In genomic region chr6:119321752-119322151, GRCm38 (mm10) we compare ENCODE assay signal across 33 mouse cellular contexts. TPM values are rescaled to one million over a fixed set of nuclear protein-coding genes. Genes with fewer than 3 reads are reported as not detected.
DNase-seq lines count a peak whose midpoint lies in the region; ATAC-seq lines count a peak whose summit lies in the region.
"Had no signal": no experiment of that assay in that cellular context is flagged by ENCODE, and none has a peak within 500 bp of the region (broad histone marks: within the 10 kb centered on the region; RNA-seq: fewer than 3 reads in every experiment).

No protein-coding gene starts in this region.

- peaks cover 13% of the 10 kb centered on the region; the same call in 1 of the 2 replicates for H3K36me3 ChIP-seq in midbrain, embryonic 16.5 days (ENCODE audit: control insufficient read depth, insufficient read depth, low read length)
- H3K36me3 ChIP-seq: forebrain, embryonic 12.5 days; heart, embryonic 10.5 days; heart, embryonic 15.5 days; hindbrain, embryonic 12.5 days; limb, embryonic 10.5 days; limb, embryonic 15.5 days; liver, embryonic 13.5 days; midbrain, embryonic 12.5 days had no signal

- no peaks in the 10 kb centered on the region for H3K9me3 ChIP-seq in midbrain, embryonic 16.5 days (replicated peaks; ENCODE audit: control insufficient read depth, low read length, poor library complexity, severe bottlenecking)
- H3K9me3 ChIP-seq: forebrain, embryonic 12.5 days; heart, embryonic 10.5 days; hindbrain, embryonic 12.5 days; limb, embryonic 10.5 days; limb, embryonic 15.5 days; liver, embryonic 13.5 days; midbrain, embryonic 12.5 days; neural tube, embryonic 15.5 days had no signal

- H3K27me3 ChIP-seq in midbrain, embryonic 16.5 days (ENCODE audit: control insufficient read depth, insufficient read depth, low read depth, low read length): no peaks in the 10 kb centered on the region; the same call in 1 of the 2 replicates

- no peak for ATAC-seq in midbrain, embryonic 16.5 days
- ATAC-seq: inflammation-experienced regulatory T-cells, adult 6 months; lung, postnatal 0 days had no signal

- 81% methylated on average over 7 of the region's 7 CpGs for WGBS in midbrain, embryonic 16.5 days

- no peak overlapping the region for H3K27ac ChIP-seq in midbrain, embryonic 16.5 days (ENCODE audit: low read length)
- H3K27ac ChIP-seq: forebrain, embryonic 12.5 days; heart, embryonic 10.5 days; heart, embryonic 15.5 days; hindbrain, embryonic 12.5 days; layer of hippocampus, adult 2 months; left cerebral cortex, adult 2 months; limb, embryonic 10.5 days; limb, embryonic 15.5 days; liver, embryonic 13.5 days; midbrain, embryonic 12.5 days; neural tube, embryonic 15.5 days had no signal

- H3K9ac ChIP-seq in midbrain, embryonic 16.5 days (ENCODE audit: low read depth, low read length): no peak overlapping the region
- H3K9ac ChIP-seq: forebrain, embryonic 12.5 days; heart, embryonic 15.5 days; hindbrain, embryonic 12.5 days; limb, embryonic 15.5 days; liver, embryonic 13.5 days; midbrain, embryonic 12.5 days; neural tube, embryonic 15.5 days had no signal

- no peak overlapping the region for H3K4me2 ChIP-seq in midbrain, embryonic 16.5 days (ENCODE audit: low read length)
- H3K4me2 ChIP-seq: forebrain, embryonic 12.5 days; heart, embryonic 15.5 days; hindbrain, embryonic 12.5 days; limb, embryonic 15.5 days; liver, embryonic 13.5 days; midbrain, embryonic 12.5 days; neural tube, embryonic 15.5 days had no signal

- peak; percentile 51 to 74 for DNase-seq in cerebellum, postnatal 14 days
- DNase-seq in cerebellum, adult 9-10 months: no peak
- DNase-seq in layer of hippocampus, adult 9-11 months: peak; percentile 72
- DNase-seq in layer of hippocampus, postnatal 25 days (ENCODE audit: extremely low spot score in 1 of 2, low spot score in 1 of 2): no peak
- peak; percentile 79 to 86 for DNase-seq in right cerebral cortex, postnatal 10 days (ENCODE audit: low spot score in 2 of 2)
- no peak for DNase-seq in right cerebral cortex, postnatal 25 days
- peak; percentile 32 for DNase-seq in skeletal muscle tissue, adult 2 months (ENCODE audit: low read depth, low spot score)
- DNase-seq: adrenal gland, postnatal 14 days; cerebellum, adult 8-10 months; gastrocnemius, postnatal 10 days; kidney, adult 11 months; kidney, postnatal 14 days; liver, embryonic 13.5 days; lung, adult 18-20 months; lung, postnatal 4 days; spleen, adult 18-20 months; thymus, postnatal 14 days had no signal

- H3K4me1 ChIP-seq in midbrain, embryonic 16.5 days (ENCODE audit: control insufficient read depth, insufficient read depth, low read length): peaks cover 8% of the 10 kb centered on the region
- H3K4me1 ChIP-seq: heart, embryonic 15.5 days; liver, embryonic 13.5 days had no signal

- H3K4me3 ChIP-seq in midbrain, embryonic 16.5 days (ENCODE audit: low read depth, low read length): no peak overlapping the region
- H3K4me3 ChIP-seq: erythroblast, embryonic 14.5 days; forebrain, embryonic 12.5 days; heart, embryonic 10.5 days; heart, embryonic 15.5 days; hindbrain, embryonic 12.5 days; layer of hippocampus, adult 2 months; left cerebral cortex, adult 2 months; limb, embryonic 10.5 days; limb, embryonic 15.5 days; liver, embryonic 13.5 days; midbrain, embryonic 12.5 days; neural tube, embryonic 15.5 days had no signal

RNA-seq across cellular contexts. Expression of gene Lrtm2, which starts 8.8 kb away (rescaled TPM):
- total RNA-seq in layer of hippocampus, postnatal 25 days (2021): 10 to 100 TPM; 35.6 to 37.4 TPM
- polyA plus RNA-seq in midbrain, embryonic 16.5 days (2015; fragmentation: Nextera tagmentation; extraction: Ambion mirVana): 13.0 and 16.9 TPM in 2 replicates
- total RNA-seq: adrenal gland, postnatal 14 days; MEL had no signal
- polyA plus RNA-seq: erythroblast, embryonic 14.5 days; kidney, embryonic 14.5 days; limb, embryonic 10.5 days; liver, embryonic 13.5 days had no signal

Comparison
In these comparisons a context has a peak if more than half of its experiments do, and no peak if none do; other contexts are left out.
1. DNase-seq: peak in cerebellum, postnatal 14 days (2 of 2), layer of hippocampus, adult 9-11 months (single experiment), right cerebral cortex, postnatal 10 days (2 of 2) and skeletal muscle tissue, adult 2 months (single experiment); none in cerebellum, adult 9-10 months (single experiment), layer of hippocampus, postnatal 25 days (0 of 2) and right cerebral cortex, postnatal 25 days (single experiment).